Mouse (Mus musculus) right cerebral cortex, postnatal 25 days (tissue): ENCODE measurements around the gene Prkci.

Experiments used
- DNase-seq: peaks from one replicate; pipeline ENCODE4 v3.0.0; 2022

Prkci gene

DNA sequence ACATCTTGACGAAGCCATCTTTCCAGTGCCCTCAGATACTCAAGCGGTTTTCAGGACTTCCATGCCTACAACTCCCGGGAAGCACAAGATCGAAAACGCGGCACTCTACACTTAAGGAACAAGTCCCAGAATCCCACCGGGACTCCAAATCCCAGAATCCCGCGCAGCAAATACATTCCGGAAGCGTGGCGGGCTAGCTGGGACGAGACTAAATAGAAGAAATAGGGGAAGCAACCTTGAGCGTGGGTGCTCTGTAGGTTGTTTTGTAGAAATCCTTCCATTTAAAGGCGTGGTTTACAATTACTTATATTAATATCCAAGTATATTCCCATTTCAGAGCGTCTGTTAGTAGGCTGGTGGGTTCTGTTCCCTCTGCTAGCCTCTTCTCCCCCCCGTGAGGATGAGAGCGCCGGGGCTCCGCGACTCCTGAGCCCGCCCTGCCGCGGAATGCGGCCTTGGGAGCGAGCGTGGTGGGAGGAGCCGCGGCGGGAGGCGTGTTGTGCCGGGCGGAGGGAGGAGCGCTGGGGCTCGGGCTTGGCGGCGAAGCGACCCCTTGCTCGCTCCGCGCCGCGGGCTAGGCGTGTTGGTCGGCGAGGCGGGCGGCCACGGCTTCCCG is at the start of gene Prkci:
Prkci (plus strand) TSS at position 465 of the 616 bp plus-strand sequence.
- DNase-seq = peak; percentile 94

DNA sequence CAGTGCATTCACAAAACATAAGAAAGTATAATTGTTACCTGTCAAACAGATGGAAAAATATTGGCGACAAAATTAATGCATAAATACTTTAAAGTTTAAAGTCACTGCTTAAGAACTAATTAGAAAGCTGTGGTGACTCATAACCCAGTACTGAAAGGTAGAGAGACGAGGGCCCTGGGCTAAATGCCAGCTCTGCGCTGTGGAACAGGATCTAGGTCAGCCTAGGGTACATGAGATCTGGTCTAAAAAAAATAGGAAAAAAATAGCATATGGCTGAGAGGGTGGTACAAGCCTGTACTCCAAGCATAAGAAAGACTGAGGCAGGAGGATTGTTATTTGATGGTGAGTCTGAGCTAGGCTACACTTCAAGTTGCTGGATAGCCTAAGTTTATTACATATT is 43.9 kb upstream of the Prkci start:
- no peak for DNase-seq

DNA sequence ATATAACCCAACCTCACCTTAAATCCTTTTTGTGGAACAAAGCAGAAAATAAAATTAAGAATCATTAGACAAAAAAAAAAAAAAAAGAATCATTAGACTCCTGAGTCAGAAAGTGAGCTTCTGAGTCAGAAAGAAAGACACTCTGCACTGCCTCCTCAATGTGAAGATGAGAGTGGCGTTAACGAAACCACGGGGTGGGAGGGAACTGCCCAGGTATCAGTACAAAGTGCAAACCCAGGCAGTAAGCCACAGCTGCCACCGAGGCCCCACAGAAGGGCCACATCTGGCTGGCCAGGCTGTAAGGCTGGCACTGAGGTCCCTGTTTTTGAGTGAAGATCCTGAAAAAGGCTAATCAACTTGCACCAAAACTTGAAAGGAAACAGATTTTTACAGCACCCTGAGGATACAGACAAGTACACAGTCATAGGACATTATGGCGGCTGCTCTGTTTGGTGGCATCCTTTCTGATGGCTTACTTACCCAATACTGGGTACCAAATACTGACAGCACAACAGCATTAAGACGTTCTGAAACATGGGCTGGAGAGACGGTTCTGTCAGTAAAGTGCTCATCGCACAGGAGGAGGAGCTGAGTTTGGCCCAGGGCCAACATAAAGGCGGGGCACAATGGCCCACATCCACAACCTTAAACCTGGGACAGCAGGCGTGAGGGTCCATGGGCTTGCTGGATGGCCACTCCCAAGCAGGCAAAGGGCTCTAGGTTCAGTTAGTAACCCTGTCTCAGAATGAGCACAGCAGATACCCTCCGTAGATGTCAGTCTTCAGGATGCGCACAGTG is 43.1 kb upstream of the Prkci start:
- DNase-seq = no peak

DNA sequence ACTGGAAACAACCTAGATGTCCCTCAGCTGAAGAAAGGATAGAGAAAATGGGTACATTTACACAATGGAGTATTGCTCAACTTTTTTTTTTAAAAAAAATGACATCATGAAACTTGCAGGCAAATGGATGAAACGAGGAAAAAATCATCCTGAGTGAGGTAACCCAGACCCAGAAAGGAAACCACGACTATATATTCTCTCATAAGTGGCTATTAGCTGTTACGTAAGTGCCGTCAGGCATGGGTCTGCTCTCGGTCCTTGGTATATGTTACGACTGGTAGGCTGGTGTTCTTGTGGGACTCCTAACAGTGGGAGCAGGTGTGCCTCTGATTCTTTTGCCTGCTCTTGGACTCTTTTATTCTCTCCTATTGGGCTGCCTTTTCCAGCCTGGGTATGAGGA is 39.2 kb upstream of the Prkci start:
- DNase-seq = no peak

DNA sequence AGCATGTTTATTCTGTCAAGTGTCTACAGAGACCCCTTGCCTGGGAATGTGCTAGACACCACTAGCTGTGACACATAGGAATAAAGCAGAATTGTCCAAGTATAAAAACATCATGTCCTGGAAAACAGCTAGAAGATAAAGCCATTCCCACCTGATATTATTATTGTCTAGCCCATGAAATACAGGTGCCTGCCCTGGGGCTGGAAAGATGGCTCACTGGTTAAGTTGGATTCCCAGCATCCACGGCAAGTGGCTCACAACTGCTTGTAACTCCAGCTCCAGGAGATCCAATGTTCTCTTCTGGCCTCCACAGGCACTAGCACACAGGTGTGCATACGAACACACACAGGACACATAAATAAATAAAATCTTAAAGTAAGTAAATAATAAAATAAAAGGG is 36.8 kb upstream of the Prkci start:
- no peak for DNase-seq

DNA sequence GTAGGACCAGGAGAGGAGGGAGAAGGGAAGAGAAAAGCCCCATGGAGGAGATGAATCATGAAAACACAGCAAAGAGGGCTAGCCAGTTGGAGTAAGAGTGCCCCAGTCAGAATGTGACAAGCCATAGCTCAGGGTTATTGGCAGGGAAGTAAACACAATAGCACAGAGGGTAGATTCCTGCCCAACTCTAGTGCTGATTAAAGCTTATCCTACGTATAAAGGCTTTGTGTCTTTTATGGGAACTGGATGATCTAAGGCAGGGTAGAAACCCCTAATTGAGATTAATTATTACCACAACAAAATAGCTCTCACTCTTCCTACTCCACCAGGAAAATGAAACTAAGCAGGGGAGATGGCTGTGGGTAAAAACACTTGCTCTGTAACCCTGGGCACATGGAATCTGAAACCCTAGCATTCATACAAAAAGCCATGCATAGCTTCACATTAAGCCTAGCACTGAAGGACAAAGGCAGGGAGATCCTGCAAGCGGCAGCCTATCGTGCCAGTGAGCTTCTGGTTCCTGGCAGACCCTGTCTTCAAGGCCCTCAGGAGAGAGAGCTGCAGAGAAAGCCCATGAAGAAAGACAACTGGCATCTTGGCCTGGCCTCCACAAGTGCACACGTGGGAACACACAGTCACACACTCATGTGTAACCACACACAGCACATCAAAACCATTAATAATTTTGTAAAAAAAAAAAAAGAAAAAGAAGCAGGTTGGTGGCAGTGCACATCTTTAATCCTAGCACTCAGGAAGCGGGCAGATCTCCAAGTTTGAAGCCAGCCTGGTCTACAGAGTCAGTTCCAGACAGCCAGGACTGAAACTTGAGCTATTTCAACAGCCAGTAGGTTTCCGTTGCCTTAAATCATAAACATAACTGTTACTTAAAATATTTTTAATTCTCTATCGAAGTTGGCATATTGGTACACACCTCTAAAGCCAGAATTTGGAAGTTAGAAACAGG is 35.4 kb upstream of the Prkci start:
- no peak for DNase-seq

DNA sequence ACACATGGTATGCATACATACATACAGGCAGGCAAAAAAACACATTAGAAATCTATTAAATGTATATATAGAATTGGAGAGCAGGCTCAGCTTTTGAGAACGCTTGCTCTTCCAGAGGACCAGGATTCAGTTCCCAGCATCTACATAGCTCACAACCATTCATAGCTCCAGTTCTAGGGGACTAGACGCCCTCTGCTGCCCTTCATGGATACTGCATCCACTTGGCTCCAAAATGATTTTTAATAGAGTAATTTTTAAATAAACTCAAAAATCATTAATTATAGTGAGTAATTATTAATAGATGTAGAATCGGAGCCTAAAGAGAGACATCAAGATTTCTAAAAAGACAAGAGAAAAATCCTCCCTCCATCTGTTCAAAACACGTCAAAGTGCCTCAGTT is 32.4 kb upstream of the Prkci start:
- no peak for DNase-seq

DNA sequence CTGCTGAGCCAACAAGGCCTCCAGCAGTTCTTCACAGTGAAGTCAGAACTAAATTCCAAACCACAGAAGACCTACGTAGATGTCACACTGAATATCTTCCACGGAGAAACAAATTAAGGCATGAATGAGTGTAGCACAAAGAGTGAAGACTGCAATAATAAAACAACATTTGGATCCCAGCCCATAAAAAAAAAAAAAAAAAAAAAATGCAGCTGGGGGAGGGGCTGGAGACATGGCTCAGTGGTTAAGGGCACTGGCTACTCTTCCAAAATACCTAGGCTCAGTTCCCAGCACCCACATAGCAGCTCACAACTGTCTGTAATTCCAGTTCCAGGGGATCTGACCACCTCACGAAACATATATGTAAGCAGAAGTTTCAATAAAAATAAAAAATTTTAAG is 31.3 kb upstream of the Prkci start:
- DNase-seq = no peak

DNA sequence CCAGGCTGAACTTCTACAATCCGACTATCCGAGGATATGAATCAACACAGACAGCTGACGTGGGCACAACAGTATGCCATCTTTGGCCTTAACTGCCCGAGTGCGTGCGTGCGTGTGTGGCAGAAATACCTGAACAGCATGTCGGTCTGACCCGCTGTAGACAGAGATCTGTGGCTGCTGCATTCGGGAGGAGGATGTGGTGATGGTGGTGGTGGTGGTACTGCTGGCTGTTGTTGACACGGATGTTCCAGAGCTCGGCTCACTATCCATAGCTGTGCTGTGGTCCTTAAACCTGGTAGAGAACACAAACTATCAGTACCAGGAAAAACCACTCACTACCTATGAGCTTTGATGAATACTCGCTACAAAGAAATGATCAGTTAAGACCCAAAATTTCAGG is 29.9 kb upstream of the Prkci start:
- DNase-seq = no peak

DNA sequence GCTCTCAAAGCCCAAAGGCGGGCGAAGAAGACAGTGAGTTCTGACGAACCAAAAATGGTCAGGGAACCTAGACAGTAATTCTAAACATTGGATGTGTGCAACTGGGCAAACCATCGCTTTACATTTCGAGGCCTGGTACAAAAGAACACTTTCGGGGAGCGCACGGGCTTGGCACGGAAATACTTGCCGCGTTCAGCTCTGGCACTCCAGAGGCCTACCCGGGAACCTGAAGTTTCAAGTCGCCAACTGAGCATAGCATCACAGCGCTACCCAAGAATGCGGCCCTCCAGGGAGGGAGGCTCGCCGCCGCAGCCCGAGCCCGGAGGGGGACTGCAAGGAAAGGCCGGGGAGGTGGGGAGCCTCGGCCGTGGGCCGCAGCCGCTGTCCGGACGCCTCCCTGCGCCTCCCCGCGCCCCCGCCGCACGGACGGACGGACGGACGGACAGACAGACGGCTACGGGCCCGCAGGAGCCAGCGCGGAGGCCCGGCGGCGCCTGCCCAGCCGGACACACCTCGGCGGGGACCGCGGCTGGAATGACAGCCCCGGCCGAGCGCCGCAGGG is 26.9 kb upstream of the Prkci start:
- DNase-seq = peak; percentile 55

DNA sequence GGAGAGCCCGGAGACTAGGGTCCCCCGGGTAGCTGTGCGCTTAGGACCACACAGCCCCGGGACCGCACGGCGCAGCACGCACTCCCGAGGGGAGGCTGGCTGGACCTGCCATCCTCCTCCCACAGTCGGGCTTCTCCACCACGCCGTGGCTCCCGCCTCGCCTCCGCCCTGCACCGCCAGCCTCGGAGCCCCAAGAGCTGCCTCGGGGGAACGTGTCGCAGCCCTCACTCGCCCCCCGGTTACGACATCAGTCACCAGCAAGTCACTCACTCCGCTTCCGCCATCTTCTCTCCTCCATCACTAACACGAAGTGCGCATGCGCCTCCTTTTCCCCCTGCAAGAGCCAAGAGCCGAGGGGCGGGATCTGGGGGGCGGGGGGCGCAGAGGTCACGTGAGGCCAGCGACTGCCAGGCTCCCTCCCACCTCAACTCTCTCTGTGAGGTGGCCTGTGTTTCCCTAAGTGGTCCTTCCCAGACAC is 26.4 kb upstream of the Prkci start, which contains the start of gene Phc3:
Phc3 (minus strand) TSS at position 312 of the 478 bp plus-strand sequence.
- DNase-seq = peak; percentile 91

DNA sequence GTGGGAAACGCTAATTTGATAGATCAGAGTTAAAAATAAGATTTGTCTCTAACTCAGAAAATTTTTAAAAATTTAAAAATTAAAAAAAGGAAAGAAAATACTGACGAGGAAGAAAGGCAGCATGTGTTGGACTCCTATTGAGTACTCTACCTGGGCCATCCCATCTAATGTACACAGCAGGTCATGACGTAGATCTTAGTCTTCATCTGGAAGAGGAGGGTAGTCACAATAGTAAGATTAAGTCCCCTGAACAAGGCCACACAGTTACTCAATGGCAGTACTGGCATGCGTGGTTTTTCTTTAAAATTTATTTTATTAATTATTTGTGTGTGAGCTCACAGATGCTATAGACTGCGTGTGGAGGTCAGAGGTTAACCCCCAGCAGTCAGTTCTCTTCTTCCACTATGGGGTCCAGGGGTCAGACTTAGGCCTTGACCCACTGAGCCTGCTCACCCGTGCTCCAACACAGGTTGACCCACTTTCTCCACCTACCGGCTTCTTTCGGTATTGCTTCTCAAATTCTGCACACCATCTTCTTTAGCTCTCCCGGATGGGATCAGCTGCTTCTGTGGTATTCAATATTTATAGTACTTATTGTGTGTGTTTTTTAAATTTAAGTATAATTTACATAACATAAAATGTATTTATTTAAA is 20.3 kb upstream of the Prkci start:
- no peak for DNase-seq

DNA sequence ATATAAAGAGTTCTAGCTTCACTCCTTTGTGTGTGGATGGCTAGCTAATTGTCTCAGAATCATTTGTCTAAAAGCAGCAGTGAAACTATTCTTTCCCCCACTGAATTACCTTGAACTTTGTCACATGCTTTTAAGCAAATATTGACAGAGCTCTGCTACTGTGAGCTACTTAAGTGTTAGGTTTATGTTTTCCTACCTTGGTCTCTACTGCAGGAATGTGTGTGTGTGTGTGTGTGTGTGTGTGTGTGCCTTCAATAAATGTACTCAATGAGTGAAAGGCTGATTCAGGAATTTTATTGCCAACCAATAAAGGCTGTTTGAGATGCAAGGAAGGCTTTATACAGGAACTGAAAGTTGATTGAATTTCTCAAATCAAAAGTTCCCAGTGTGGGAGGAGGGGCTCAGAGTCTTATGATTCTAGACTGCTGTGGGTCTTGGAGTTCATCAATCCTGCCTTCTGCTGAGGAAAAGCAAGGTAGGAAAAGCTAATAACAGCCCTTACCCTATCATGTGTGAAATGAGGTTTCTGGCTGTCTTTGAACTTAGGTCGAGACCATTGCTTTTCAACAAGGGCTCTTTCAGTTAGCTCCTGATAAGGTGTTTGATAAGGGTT is 18.4 kb upstream of the Prkci start:
- no peak for DNase-seq

DNA sequence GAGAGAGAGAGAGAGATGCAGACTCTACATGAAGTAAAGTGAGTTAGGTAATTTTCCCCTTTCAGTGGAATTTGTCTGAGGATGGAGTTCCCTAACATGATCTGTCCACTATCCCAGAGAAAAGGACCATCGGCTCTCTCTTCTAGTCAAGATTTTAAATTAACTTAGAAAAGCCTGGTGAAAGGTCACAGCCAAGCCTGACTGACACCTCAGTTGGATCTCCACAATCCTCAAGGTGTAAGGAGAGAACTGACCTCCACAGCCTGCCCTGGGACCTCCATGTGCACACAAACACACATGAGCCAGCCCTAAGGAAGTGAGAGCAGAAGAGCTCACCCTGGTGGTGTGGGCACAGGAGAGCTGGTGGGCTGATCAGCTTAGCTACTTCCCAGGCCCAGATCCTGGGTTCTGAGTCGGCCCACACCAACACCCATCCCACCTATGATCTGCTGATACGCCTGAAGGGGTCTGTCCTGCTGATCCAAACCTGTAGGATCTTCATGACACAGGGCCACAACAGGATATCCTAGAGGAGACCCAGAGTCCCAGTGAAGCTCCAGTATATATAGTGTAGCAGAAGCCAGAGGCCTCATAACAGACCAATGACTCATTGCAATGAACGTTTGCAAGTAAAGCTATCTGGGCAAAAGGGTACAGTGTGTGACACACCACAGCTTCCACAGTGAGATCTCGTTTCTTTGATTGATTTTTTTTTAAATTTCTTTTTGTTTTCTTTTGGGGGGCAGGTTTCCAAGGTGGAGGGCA is 13.7 kb upstream of the Prkci start:
- no peak for DNase-seq

DNA sequence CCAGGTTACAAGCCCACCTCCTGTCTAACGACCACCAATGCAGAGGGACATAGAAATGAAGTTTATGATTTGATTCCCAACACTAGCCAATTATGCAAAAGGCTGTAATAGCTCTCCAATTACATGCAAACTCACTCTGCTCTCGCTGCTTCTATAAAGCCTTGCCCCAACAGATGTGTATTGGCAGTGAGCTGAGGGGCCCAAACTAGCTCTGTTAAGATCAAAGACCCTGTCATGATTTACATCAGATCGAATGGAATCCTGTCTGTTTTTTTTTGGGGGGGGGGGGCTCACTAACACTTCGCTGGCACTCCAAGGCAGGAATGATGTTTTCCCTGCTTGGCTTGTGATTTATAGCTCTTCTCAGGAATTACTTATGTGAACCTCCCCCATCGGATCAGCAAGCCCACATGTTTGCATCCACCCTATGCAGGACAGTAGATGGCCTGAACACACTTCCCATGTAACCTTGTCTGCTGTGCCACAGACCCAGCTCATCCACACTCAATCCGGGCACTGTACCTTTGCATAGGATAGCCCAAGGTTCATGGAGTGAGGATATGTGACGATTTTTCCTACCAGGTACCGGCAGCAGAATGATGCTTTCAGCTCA is 12.5 kb upstream of the Prkci start:
- no peak for DNase-seq

DNA sequence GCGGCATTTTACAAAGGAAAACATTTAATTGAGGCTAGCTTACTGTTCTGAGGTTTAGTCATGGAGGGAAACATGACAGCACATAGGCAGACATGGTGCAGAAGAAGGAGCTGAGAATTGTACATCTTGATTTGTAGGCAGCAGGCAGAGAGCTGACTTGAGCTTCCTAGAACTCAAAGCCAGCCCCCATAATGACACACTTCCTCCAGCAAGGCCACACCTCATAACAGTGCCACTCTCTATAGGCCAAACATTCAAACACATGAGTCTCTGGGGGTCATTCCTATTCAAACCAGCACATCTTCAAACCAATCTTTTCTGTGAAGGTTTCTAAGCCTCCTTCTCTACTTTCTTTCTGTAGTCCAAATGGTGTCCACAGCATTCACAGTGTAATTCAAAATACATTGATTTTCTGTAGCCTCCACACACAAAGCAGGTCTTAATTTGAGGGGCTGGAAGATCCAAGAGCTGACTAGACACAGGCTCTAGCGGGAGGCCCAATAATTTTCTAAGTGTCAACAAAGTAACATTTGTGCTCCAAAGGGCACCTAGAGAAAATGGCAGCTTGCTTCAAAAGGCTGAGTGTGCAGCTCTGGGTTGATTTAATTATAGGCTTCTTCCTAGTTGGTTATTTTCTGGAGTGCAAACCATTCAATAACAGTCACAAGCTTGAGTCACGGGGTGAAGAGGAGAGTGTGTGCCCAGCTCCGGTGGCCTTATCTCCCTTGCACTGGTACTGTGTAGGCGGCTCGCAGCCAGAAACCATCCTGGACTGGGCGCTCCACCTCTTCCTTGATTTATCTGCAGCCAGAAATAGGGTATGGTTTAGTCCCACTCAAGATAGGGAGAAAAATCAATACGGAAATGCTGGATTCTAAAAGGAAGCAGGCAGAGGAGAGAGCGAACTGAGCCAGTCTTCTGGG is 7.9 kb upstream of the Prkci start:
- no peak for DNase-seq

DNA sequence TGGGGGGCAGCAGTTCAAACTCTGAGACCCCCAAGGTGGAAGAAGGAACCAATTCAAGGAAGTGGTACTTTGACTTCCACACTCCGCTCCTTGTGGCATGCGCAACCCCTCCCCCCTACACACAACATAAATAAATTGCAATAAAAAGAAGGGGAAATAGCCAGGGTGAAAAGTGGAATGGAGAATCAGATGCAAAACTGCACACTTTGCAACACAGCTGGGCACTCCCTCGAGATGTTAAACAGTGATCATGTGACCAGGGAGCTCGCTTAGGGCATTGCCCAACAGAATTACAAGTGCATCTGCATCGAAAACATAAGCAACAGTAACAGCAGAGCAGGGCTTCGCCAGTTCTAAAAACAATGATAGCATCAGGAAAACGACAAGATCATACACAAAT is 3.4 kb upstream of the Prkci start:
- no peak for DNase-seq

DNA sequence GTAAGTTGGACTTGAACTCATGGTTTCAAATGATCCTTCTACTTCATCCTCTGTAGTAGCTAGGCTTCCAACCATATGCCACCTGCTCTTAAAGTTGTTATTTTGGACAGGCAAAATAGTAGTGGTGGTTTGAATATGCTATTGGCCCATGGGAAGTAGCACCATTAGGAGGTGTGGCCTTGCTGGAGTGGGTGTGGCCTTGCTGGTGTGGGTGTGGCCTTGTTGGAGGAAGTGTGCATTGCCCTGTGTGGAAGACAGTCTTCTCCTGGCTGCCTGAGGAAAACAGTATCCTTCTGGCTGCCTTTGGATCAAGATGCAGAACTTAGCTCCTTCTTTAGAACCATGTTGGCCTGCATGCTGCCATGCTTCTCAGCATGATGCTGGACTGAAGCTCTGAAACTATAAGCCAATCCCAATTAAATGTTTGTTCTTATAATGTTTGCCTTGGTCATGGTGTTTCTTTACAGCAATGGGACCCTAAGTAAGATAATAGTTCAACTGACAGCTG is 2.4 kb upstream of the Prkci start:
- no peak for DNase-seq

DNA sequence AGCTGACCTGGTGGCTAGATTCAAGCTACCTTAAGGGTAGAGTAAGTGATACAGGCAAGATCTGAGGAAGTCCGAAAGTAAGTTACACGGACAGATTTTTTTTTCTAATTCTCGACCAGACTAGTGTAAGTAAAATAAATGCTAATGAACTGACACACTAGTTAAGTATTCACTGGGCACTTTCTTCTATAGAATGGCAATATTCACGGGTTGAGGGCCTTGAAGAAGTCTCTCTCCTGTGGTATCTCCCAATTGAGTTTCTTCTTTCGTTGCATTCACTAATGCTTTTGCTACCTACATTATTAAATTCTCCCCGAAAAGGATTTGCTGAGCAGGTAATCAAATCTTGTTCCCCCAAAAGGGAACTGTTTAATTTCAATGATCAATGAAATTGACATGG is 688 bp upstream of the Prkci start:
- DNase-seq = no peak
